ENCODE assay signal across 10 mouse cellular contexts in the genomic region with DNA sequence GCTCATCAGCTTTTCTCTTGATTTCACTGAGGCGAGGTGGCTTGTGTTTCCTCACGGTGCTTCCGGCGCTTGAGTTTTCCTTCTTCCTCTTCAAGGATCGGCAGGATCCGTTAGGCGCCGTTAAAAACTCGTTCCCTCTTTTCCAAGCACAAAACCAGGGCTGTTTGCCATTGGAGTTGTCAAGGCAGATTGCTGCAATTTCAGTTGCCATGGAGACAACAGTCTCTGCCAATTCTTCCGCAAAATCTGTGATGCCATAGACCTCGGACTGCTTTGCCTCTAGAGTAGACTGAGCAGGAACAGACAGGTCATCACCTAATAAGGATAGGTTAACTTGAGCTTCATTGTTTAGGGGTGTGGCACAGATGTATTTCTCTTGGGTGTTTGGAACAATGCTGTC.
DNase-seq lines count a peak whose midpoint lies in the region; TF ChIP-seq lines count a peak whose summit lies in the region.
"Had no signal": no experiment of that assay in that cellular context is flagged by ENCODE, and none has a peak within 500 bp of the region (broad histone marks: within the 10 kb centered on the region; RNA-seq: fewer than 3 reads in every experiment).

No protein-coding gene starts in this region.

- no peak overlapping the region for H3K4me3 ChIP-seq in gastrocnemius, adult 2 months
- H3K4me3 ChIP-seq: limb, embryonic 13.5 days had no signal

- intact Hi-C loops in gastrocnemius, adult 2 months (cut with DNase I), result no loop called here
- intact Hi-C loops in left cerebral cortex, postnatal 10 days (cut with DNase I), result no loop called here

- peak; percentile 29 for DNase-seq in gastrocnemius, adult 2 months
- DNase-seq in gastrocnemius, postnatal 4 days (ENCODE audit: low spot score in 2 of 2), result no peak
- peak; percentile 78 for DNase-seq in cerebellum, adult 11 months
- peak; percentile 22 to 36 for DNase-seq in frontal cortex, postnatal 25 days (ENCODE audit: low spot score in 2 of 2)
- peak; percentile 60 to 87 for DNase-seq in left cerebral cortex, postnatal 10 days (ENCODE audit: extremely low spot score in 1 of 2, low spot score in 2 of 2)
- DNase-seq in embryo, embryonic 9.5 days (ENCODE audit: extremely low spot score), result no peak
- DNase-seq in ovary, adult 18-20 months (ENCODE audit: low spot score), result no peak
- DNase-seq in spleen, adult 12 weeks (ENCODE audit: low spot score), result no peak
- DNase-seq: B cell, adult 2 months had no signal

- TF ChIP-seq CTCF in gastrocnemius, adult 2 months (IDR thresholded peaks at IDR 0.05), result no peak

- H3K27ac ChIP-seq in gastrocnemius, adult 2 months, result no peak overlapping the region
- H3K27ac ChIP-seq: limb, embryonic 13.5 days had no signal

Comparison
In these comparisons a context has a peak if more than half of its experiments do, and no peak if none do; other contexts are left out.
1. DNase-seq: peak in gastrocnemius, adult 2 months (single experiment), cerebellum, adult 11 months (single experiment), frontal cortex, postnatal 25 days (2 of 2) and left cerebral cortex, postnatal 10 days (2 of 2); none in gastrocnemius, postnatal 4 days (0 of 2), embryo, embryonic 9.5 days (single experiment), ovary, adult 18-20 months (single experiment) and spleen, adult 12 weeks (single experiment).